Mouse (Mus musculus) intestine, embryonic 16.5 days (tissue): ENCODE measurements around the gene Spata32. TPM values are rescaled to one million over a fixed set of nuclear protein-coding genes. Genes with fewer than 3 reads are reported as not detected.
A peak's percentile ranks its signal among the peaks of the same experiment; 100 is the strongest.

ENCODE experiments used
- ATAC-seq: fragments of 200-750 bp; cut with Nextera tagmentation; 2 replicates; pipeline ENCODE4 v1.8.0; 2017; ENCODE audit warnings: moderate TSS enrichment, moderate library complexity
- H3K27ac ChIP-seq: fragments of 300-500 bp; sonication (generic); 2 replicates; pipeline ENCODE4 v1.5.1; 2014; ENCODE audit warnings: mild to moderate bottlenecking, low read length
- H3K27me3 ChIP-seq: fragments of 300-500 bp; sonication (generic); replicated peaks from 2 replicates; pipeline ENCODE4 v1.6.1; 2014; ENCODE audit warnings: low read length, control low read depth, mixed read lengths; ENCODE audit not compliant: control insufficient read depth, insufficient read depth
- H3K36me3 ChIP-seq: fragments of 300-500 bp; sonication (generic); 2 replicates; pipeline ENCODE4 v1.6.1; 2014; ENCODE audit warnings: low read length, control low read depth; ENCODE audit not compliant: control insufficient read depth, insufficient read depth
- H3K4me1 ChIP-seq: fragments of 300-500 bp; sonication (generic); 2 replicates; pipeline ENCODE4 v1.6.1; 2014; ENCODE audit warnings: low read length, control low read depth, mixed read lengths; ENCODE audit not compliant: control insufficient read depth, insufficient read depth
- H3K4me2 ChIP-seq: fragments of 300-500 bp; sonication (generic); 2 replicates; pipeline ENCODE4 v1.6.1; 2014; ENCODE audit warnings: low read depth, low read length, control low read depth
- H3K4me3 ChIP-seq: fragments of 300-500 bp; sonication (generic); 2 replicates; pipeline ENCODE4 v1.5.1; 2014; ENCODE audit warnings: mild to moderate bottlenecking, low read length
- H3K9ac ChIP-seq: fragments of 300-500 bp; sonication (generic); 2 replicates; pipeline ENCODE4 v1.6.1; 2014; ENCODE audit warnings: low read depth, low read length
- H3K9me3 ChIP-seq: fragments of 300-500 bp; sonication (generic); 2 replicates; pipeline ENCODE4 v1.6.1; 2016; ENCODE audit warnings: low read length, control low read depth; ENCODE audit not compliant: control insufficient read depth
- WGBS: fragments of 180-500 bp; shearing (Covaris S2); extraction: QIAGEN DNeasy Blood & Tissue Kit; methylation state at CpG from one replicate; pipeline ENCODE4 v1.1.7; 2014; 5-methylcytosine and 5-hydroxymethylcytosine counted together
- polyA plus RNA-seq: library from polyadenylated mRNA; unstranded; fragments of >200 nt; fragmentation: Nextera tagmentation; extraction: Ambion mirVana; gene quantifications from 2 replicates; pipeline ENCODE4 v1.2.1, GENCODE M21; 2015

The Spata32 gene
- polyA plus RNA-seq, 1 experiment from 2014 or later, result not detected

GRCm38 (mm10) chr11:103184891-103185290 is 33.3 kb downstream of the Spata32 start:
- peaks cover 10% of the 10 kb centered on the region for H3K4me1 ChIP-seq
- ATAC-seq, result no peak

GRCm38 (mm10) chr11:103181911-103182310 is 36.3 kb downstream of the Spata32 start:
- Histone ChIP-seq H3K9me3 (no peaks in the 10 kb centered on the region), H3K4me3 (no peak overlapping the region), H3K4me1 (peaks cover 10% of the 10 kb centered on the region), H3K27ac (no peak overlapping the region; the same call in 1 of the 2 replicates), H3K4me2 (no peak overlapping the region), H3K27me3 (no peaks in the 10 kb centered on the region), H3K9ac (peak overlapping the region; percentile 6; the same call in 1 of the 2 replicates), H3K36me3 (no peaks in the 10 kb centered on the region)
- 77% methylated on average over 3 of the region's 3 CpGs for WGBS
- peak; percentile 91 for ATAC-seq

More at GRCm38 (mm10) chr11:103184891-103185290, 33.3 kb downstream of the Spata32 start:
- Histone ChIP-seq H3K36me3 (no peaks in the 10 kb centered on the region), H3K4me3 (no peak overlapping the region), H3K9ac (no peak overlapping the region), H3K27ac (no peak overlapping the region), H3K27me3 (no peaks in the 10 kb centered on the region), H3K9me3 (no peaks in the 10 kb centered on the region), H3K4me2 (no peak overlapping the region)
- 49% methylated on average over 2 of the region's 2 CpGs for WGBS

GRCm38 (mm10) chr11:103181349-103181748 is 36.9 kb downstream of the Spata32 start:
- ATAC-seq, result no peak
- Histone ChIP-seq H3K4me1 (peaks cover 10% of the 10 kb centered on the region), H3K9ac (no peak overlapping the region; the same call in 1 of the 2 replicates), H3K4me3 (no peak overlapping the region), H3K4me2 (no peak overlapping the region), H3K27ac (no peak overlapping the region), H3K36me3 (no peaks in the 10 kb centered on the region), H3K9me3 (no peaks in the 10 kb centered on the region), H3K27me3 (no peaks in the 10 kb centered on the region)
- 72% methylated on average over 9 of the region's 9 CpGs for WGBS

GRCm38 (mm10) chr11:103180426-103180825 is 37.8 kb downstream of the Spata32 start:
- H3K36me3 ChIP-seq, result no peaks in the 10 kb centered on the region
- H3K4me3 ChIP-seq, result no peak overlapping the region
- no peaks in the 10 kb centered on the region for H3K9me3 ChIP-seq
- peaks cover 10% of the 10 kb centered on the region for H3K4me1 ChIP-seq
- H3K27me3 ChIP-seq, result no peaks in the 10 kb centered on the region
- no peak overlapping the region for H3K27ac ChIP-seq
- no peak for ATAC-seq
- no peak overlapping the region for H3K4me2 ChIP-seq
- 72% methylated on average over 1 of the region's 1 CpGs for WGBS
- no peak overlapping the region for H3K9ac ChIP-seq

GRCm38 (mm10) chr11:103178748-103179147 is 39.5 kb downstream of the Spata32 start:
- Histone ChIP-seq H3K4me3 (no peak overlapping the region), H3K4me2 (no peak overlapping the region), H3K27me3 (no peaks in the 10 kb centered on the region), H3K4me1 (peaks cover 10% of the 10 kb centered on the region), H3K36me3 (no peaks in the 10 kb centered on the region), H3K27ac (no peak overlapping the region), H3K9ac (no peak overlapping the region), H3K9me3 (no peaks in the 10 kb centered on the region)
- no peak for ATAC-seq
- 89% methylated on average over 8 of the region's 8 CpGs for WGBS

- ATAC-seq, result no peak
- peaks cover 10% of the 10 kb centered on the region for H3K4me1 ChIP-seq
- H3K9ac ChIP-seq, result no peak overlapping the region
- H3K36me3 ChIP-seq, result no peaks in the 10 kb centered on the region
- 81% methylated on average over 15 of the region's 15 CpGs for WGBS
- H3K27me3 ChIP-seq, result no peaks in the 10 kb centered on the region
- H3K4me2 ChIP-seq, result no peak overlapping the region
- H3K9me3 ChIP-seq, result no peaks in the 10 kb centered on the region
- H3K4me3 ChIP-seq, result no peak overlapping the region
- H3K27ac ChIP-seq, result no peak overlapping the region
Measured at GRCm38 (mm10) chr11:103177815-103178485, 40.3 kb downstream of the Spata32 start.

GRCm38 (mm10) chr11:103177216-103177615 is 41.0 kb downstream of the Spata32 start:
- no peak overlapping the region for H3K9ac ChIP-seq
- H3K27me3 ChIP-seq, result no peaks in the 10 kb centered on the region; the same call in 1 of the 2 replicates
- H3K27ac ChIP-seq, result no peak overlapping the region
- no peak overlapping the region for H3K4me2 ChIP-seq
- no peak for ATAC-seq
- no peak overlapping the region for H3K4me3 ChIP-seq
- H3K36me3 ChIP-seq, result no peaks in the 10 kb centered on the region
- peaks cover 6% of the 10 kb centered on the region for H3K4me1 ChIP-seq
- WGBS, result 83% methylated on average over 5 of the region's 5 CpGs
- H3K9me3 ChIP-seq, result no peaks in the 10 kb centered on the region

- ATAC-seq, result no peak
- no peak overlapping the region for H3K4me3 ChIP-seq
- H3K9ac ChIP-seq, result no peak overlapping the region
- H3K27me3 ChIP-seq, result peaks cover 4% of the 10 kb centered on the region; the same call in 1 of the 2 replicates
- no peaks in the 10 kb centered on the region for H3K4me1 ChIP-seq
- H3K27ac ChIP-seq, result no peak overlapping the region
- H3K9me3 ChIP-seq, result no peaks in the 10 kb centered on the region
- no peak overlapping the region for H3K4me2 ChIP-seq
- WGBS, result 95% methylated on average over 1 of the region's 1 CpGs
- no peaks in the 10 kb centered on the region for H3K36me3 ChIP-seq
Measured at GRCm38 (mm10) chr11:103176510-103176909, 41.7 kb downstream of the Spata32 start.

GRCm38 (mm10) chr11:103175688-103176442 is 42.4 kb downstream of the Spata32 start:
- Histone ChIP-seq H3K27ac (no peak overlapping the region), H3K36me3 (no peaks in the 10 kb centered on the region), H3K9me3 (no peaks in the 10 kb centered on the region), H3K4me1 (no peaks in the 10 kb centered on the region), H3K27me3 (peaks cover 11% of the 10 kb centered on the region), H3K4me3 (no peak overlapping the region), H3K4me2 (no peak overlapping the region), H3K9ac (no peak overlapping the region)
- ATAC-seq, result no peak
- WGBS, result 69% methylated on average over 14 of the region's 14 CpGs
